Mouse (Mus musculus) MEL (cell line): ENCODE data around the gene Fbl.

ENCODE experiments used
- CTCF ChIP-seq, 3 experiments: IDR thresholded peaks in 2 of 3; conservative IDR thresholded peaks in 1 of 3; 2 replicates each; pipeline ENCODE4 v1.5.1; 2011 to 2012; ENCODE audit warnings: low read length in 3 of 3, low read depth in 2 of 3, mild to moderate bottlenecking in 2 of 3, improper control_type of control experiment in 1 of 3, inconsistent platforms in 1 of 3, mixed read lengths in 1 of 3, moderate library complexity in 1 of 3; ENCODE audit not compliant: control insufficient read depth in 1 of 3, insufficient read depth in 1 of 3, poor library complexity in 1 of 3, severe bottlenecking in 1 of 3
- EP300 ChIP-seq, 2 experiments: IDR thresholded peaks; 2 replicates each; pipeline ENCODE4 v1.6.1; 2011; ENCODE audit warnings: improper control_type of control experiment in 2 of 2, low read length in 2 of 2, low read depth in 1 of 2, mild to moderate bottlenecking in 1 of 2
- MAX ChIP-seq: IDR thresholded peaks from 2 replicates; pipeline ENCODE4 v1.6.1; 2011; ENCODE audit warnings: low read length, improper control_type of control experiment
- MAZ ChIP-seq: IDR thresholded peaks from 2 replicates; pipeline ENCODE4 v1.6.1; 2012; ENCODE audit warnings: low read depth, mild to moderate bottlenecking, inconsistent platforms, low read length, improper control_type of control experiment
- MYC ChIP-seq: IDR thresholded peaks from 2 replicates; pipeline ENCODE4 v1.6.1; 2011; ENCODE audit warnings: low read depth, mild to moderate bottlenecking, low read length, improper control_type of control experiment, moderate library complexity
- NELFE ChIP-seq: IDR thresholded peaks from 2 replicates; pipeline ENCODE4 v1.6.1; 2011; ENCODE audit warnings: low read depth, low read length, improper control_type of control experiment
- NRF1 ChIP-seq: IDR thresholded peaks from 2 replicates; pipeline ENCODE4 v1.6.1; 2014; ENCODE audit warnings: low read depth, mild to moderate bottlenecking, inconsistent platforms, low read length, improper control_type of control experiment, moderate library complexity; ENCODE audit not compliant: poor library complexity, insufficient read depth, severe bottlenecking
- ZNF384 ChIP-seq: IDR thresholded peaks from 2 replicates; pipeline ENCODE4 v1.6.1; 2012; ENCODE audit warnings: low read depth, mild to moderate bottlenecking, inconsistent platforms, low read length, improper control_type of control experiment

DNA sequence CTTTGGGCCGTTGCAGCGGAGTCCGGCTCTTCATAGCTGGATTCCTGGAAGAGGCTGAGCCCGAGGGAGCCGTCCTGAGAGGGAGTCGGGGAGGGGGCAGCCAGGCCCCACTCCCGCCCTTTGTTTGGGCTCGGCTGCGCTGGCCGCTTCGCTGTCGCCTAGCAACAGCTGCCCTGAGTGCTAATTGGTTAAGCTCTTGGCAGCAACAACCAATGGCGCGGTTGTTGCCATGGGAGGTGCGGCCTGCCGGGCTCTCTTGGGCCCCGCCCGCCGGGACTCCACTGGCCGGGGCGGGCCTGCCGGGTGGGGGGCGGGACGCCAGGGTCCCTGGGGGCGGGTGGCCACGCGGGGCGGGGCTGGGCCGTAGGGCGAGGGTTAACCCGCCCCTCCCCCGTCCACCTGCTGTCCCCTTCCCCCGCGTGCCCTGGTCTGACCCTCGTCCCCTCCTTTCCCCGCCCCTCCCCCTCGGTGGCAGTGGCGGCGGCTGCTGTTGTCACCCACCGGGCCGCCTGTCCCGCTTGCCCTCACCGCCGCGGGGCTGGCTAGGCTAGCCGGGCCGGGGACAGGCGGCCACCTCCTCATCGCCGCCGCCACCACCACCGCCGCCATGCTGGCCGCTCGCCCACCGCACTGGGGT lies 10.3 kb downstream of the Fbl start:
- TF ChIP-seq NELFE (no peak), CTCF (IDR thresholded peaks at IDR 0.05 in 2 of 3, conservative IDR thresholded peaks at IDR 0.05 in 1 of 3; ENCODE audit: control insufficient read depth in 1 of 3, insufficient read depth in 1 of 3, low read depth in 2 of 3, low read length in 3 of 3, poor library complexity in 1 of 3, severe bottlenecking in 1 of 3) (no peak), NRF1 (no peak), MYC (no peak), ZNF384 (no peak), MAX (no peak), EP300 (IDR thresholded peaks at IDR 0.05; ENCODE audit: low read depth in 1 of 2, low read length in 2 of 2) (no peak), MAZ (no peak)
